Mouse (Mus musculus): ENCODE data around the gene Tnfsf9. TPM values are rescaled to one million over a fixed set of nuclear protein-coding genes. Genes with fewer than 3 reads are reported as not detected.

Gene Tnfsf9
- polyA plus RNA-seq, 1 experiment from 2014 or later = 11.7 TPM

DNA sequence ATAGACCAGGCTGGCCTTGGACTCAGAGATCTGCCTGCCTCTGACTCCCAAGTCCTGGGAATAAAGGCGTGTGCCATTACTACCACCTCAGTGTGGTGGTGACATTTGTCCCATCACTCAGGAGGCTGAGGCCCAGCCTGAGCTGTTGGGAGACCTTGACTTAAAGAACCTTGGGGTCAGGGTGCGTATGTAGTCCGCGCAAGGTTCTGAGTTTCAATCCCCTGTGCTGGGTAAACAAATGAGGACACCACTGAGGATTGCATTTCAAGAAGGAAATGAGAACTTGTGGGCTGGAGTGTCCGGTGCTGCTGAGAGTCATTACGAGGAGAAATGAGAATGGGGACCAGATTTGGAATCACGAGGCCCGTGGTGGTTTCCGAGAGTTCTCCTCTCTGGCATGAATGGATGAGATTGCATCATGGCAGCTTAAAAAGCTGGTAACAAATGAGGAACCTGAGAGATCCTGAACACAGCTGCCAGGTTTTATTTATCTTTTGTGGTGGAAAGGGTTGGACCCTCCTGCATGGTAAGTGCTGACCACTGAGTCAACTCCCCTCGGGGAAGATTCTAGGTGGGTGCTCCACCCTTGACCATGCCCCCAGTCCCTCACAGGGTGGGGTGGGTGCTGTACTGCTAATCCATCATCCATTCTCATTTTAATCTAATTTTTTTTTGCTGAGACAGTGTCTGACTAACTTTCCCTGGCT, 7.8 kb downstream of the Tnfsf9 start:
- Histone ChIP-seq H3K4me2 (replicated peaks; ENCODE audit: low read depth, low read length) (no peak overlapping the region), H3K9me3 (ENCODE audit: control insufficient read depth, low read depth, low read length) (no peaks in the 10 kb centered on the region), H3K4me3 (ENCODE audit: low read depth, low read length) (no peak overlapping the region), H3K9ac (replicated peaks; ENCODE audit: low read depth, low read length) (no peak overlapping the region), H3K27me3 (ENCODE audit: control insufficient read depth, insufficient read depth, low read length) (no peaks in the 10 kb centered on the region), H3K36me3 (ENCODE audit: control insufficient read depth, insufficient read depth, low read length) (no peaks in the 10 kb centered on the region), H3K4me1 (ENCODE audit: control insufficient read depth, insufficient read depth, low read length) (no peaks in the 10 kb centered on the region), H3K27ac (ENCODE audit: low read length) (no peak overlapping the region)
- WGBS = 78% methylated on average over 10 of the region's 10 CpGs
- ATAC-seq (ENCODE audit: insufficient number of reproducible peaks, insufficient read depth, low FRiP score, low read depth) = no peak

DNA sequence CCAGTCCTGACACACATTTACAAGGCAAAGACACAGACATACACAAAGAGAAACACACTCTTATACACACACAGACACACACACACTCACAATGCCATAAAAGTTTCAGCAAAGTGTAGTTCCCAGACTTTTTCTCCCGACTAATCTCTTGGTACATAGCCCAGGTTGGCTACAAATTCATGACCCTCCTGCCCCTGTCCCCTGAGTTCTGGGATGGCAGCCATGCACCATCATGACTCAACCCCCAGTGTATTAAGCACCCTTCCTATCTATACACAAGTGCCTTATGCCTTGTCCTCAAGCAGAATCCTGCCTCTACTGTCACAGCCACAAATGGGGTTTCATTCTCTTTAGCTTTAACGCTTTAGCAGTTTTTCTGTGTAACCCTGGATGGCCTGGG, 11.7 kb downstream of the Tnfsf9 start:
- WGBS = 78% methylated on average over 2 of the region's 2 CpGs

DNA sequence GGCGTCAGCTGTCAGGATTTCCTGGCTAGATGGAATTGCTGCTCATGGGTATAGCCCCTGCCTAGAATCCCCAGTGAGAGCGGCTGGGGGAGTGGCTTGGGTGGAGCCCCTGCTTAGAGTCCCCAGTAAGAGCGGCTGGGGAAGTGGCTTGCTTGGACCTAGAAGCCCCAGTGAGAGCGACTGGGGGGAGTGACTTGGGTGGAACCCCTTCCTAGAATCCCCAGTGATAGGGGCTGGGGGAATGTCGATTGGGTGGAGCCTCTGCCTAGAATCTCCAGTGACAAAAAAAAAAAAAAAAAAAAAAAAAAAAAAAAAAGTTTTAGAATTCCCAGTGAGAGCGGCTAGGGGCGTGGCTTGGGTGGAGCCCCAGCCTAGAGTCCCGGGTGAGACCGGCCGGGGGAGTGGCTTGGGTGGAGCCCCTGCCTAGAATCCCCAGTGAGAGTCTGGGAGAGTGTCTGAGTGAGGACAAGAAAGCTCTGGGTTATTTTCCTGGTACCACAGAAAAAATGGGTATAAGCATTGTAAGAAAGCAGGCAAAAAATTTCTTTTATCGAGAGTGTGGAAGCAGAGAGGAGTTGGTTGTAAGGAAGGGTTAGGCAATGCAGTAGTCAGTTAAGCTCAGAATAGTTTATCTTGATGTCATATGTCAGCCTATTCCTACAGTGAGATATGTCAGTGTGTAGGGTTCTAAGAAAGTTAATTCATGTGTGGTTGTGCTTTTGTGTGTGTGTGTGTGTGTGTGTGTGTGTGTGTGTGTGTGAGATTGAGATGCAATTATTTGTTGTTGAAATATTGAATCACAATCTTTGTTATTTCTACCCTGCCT, 13.6 kb downstream of the Tnfsf9 start:
- Histone ChIP-seq H3K36me3 (ENCODE audit: control insufficient read depth, insufficient read depth, low read length) (no peaks in the 10 kb centered on the region), H3K9me3 (ENCODE audit: control insufficient read depth, low read depth, low read length) (no peaks in the 10 kb centered on the region), H3K4me1 (ENCODE audit: control insufficient read depth, insufficient read depth, low read length) (no peaks in the 10 kb centered on the region), H3K27me3 (ENCODE audit: control insufficient read depth, insufficient read depth, low read length) (no peaks in the 10 kb centered on the region), H3K27ac (ENCODE audit: low read length) (no peak overlapping the region), H3K4me2 (replicated peaks; ENCODE audit: low read depth, low read length) (no peak overlapping the region; the same call in 1 of the 2 replicates), H3K9ac (replicated peaks; ENCODE audit: low read depth, low read length) (no peak overlapping the region), H3K4me3 (ENCODE audit: low read depth, low read length) (no peak overlapping the region)
- 1% methylated on average over 11 of the region's 11 CpGs for WGBS
- peak; percentile 88 for ATAC-seq (ENCODE audit: insufficient number of reproducible peaks, insufficient read depth, low FRiP score, low read depth)

More for the DNA sequence above, 11.7 kb downstream of the Tnfsf9 start:
- H3K4me2 ChIP-seq (replicated peaks; ENCODE audit: low read depth, low read length) = no peak overlapping the region
- H3K9ac ChIP-seq (replicated peaks; ENCODE audit: low read depth, low read length) = no peak overlapping the region
- H3K36me3 ChIP-seq (ENCODE audit: control insufficient read depth, insufficient read depth, low read length) = no peaks in the 10 kb centered on the region
- H3K4me3 ChIP-seq (ENCODE audit: low read depth, low read length) = no peak overlapping the region
- no peaks in the 10 kb centered on the region for H3K9me3 ChIP-seq (ENCODE audit: control insufficient read depth, low read depth, low read length)
- ATAC-seq (ENCODE audit: insufficient number of reproducible peaks, insufficient read depth, low FRiP score, low read depth) = no peak
- H3K4me1 ChIP-seq (ENCODE audit: control insufficient read depth, insufficient read depth, low read length) = no peaks in the 10 kb centered on the region
- no peak overlapping the region for H3K27ac ChIP-seq (ENCODE audit: low read length)
- no peaks in the 10 kb centered on the region for H3K27me3 ChIP-seq (ENCODE audit: control insufficient read depth, insufficient read depth, low read length)

DNA sequence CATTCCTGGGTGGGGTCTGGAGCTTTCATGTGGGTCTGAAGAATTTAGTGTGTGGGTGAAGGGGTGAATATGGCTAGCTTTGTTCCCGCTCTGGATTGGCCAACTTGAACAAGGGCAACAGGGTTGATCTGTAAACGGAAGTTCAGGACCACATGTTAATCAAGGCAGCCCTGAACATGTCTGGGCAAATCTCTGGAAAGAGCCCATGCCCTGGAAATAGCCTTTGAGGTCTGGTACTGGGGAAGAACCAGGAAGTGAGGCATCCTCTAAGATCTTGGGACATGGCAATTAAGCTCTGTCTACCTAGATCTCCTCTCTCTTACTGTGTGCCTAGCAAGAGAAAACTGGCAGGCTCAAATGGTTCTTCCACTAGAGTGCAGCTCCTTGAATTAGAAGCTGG, 16.7 kb downstream of the Tnfsf9 start:
- Histone ChIP-seq H3K4me1 (ENCODE audit: control insufficient read depth, insufficient read depth, low read length) (no peaks in the 10 kb centered on the region), H3K4me2 (replicated peaks; ENCODE audit: low read depth, low read length) (no peak overlapping the region), H3K27ac (ENCODE audit: low read length) (no peak overlapping the region), H3K36me3 (ENCODE audit: control insufficient read depth, insufficient read depth, low read length) (no peaks in the 10 kb centered on the region), H3K4me3 (ENCODE audit: low read depth, low read length) (no peak overlapping the region), H3K9me3 (ENCODE audit: control insufficient read depth, low read depth, low read length) (no peaks in the 10 kb centered on the region), H3K9ac (replicated peaks; ENCODE audit: low read depth, low read length) (no peak overlapping the region), H3K27me3 (ENCODE audit: control insufficient read depth, insufficient read depth, low read length) (no peaks in the 10 kb centered on the region)
- 72% methylated on average over 2 of the region's 2 CpGs for WGBS
- ATAC-seq (ENCODE audit: insufficient number of reproducible peaks, insufficient read depth, low FRiP score, low read depth) = no peak

DNA sequence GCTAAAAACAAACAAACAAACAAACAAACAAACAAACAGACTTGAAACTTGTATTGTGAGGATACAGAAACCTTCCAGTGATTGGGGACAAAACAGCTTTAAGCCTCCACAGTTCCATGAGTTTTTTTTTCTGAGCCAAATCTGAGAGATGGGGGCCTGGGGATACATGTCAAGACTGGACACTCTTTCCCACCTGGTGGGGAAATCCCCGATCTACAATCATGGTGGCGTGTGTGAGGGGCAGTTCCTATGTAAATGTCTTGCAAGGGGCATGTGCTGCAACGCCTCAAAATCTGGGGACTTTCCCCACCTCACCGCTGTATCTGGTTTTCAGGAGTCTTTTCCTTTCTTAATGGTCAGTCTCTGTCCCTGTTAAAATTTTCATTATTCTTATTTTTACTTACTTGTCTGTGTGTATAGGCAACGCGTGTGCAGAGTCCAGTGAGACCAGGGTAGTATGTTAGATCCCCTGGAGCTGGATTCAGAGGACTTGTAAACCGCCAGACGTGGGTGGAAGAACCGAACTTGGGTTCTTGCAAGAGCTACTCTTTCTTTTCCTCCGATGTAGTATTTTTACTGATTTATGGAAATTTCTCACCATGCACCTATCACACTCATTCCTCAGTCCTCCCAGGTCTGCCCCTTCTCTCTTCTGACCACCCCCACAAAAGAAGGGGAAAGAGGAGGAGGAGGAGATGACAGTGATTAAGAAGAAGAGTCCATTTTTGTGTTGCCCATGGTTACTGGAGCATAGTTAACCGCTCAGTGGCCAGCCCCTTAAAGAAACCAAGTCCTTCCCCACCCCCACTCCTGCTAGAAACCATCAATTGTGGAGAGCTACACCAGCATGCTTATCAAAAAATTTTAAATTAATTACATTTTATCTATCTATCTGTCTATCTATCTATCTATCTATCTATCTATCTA, 18.3 kb downstream of the Tnfsf9 start:
- ATAC-seq (ENCODE audit: insufficient number of reproducible peaks, insufficient read depth, low FRiP score, low read depth) = no peak
- 88% methylated on average over 11 of the region's 11 CpGs for WGBS

DNA sequence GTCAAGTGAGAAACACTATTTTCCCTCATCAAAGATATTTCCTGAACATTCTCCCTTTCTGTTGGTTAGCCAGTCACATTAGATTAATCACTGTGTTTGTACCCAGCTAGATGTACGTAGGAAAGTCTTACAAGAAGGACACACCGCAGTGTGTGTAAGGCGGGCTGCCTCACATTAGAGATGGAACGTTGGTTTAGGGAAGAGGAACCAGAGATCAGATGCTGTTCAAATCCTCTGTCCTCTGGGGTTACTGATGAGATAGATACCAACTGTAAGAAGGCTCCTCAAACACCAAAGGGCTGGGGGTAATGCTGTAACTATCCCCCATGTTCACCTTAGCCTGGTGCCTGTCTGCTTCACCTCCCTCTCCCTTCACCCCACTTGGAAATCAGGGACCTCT, 19.7 kb downstream of the Tnfsf9 start:
- no peak overlapping the region for H3K9ac ChIP-seq (replicated peaks; ENCODE audit: low read depth, low read length)
- no peak overlapping the region for H3K4me2 ChIP-seq (replicated peaks; ENCODE audit: low read depth, low read length)
- no peak overlapping the region for H3K4me3 ChIP-seq (ENCODE audit: low read depth, low read length)
- no peak for ATAC-seq (ENCODE audit: insufficient number of reproducible peaks, insufficient read depth, low FRiP score, low read depth)
- no peaks in the 10 kb centered on the region for H3K4me1 ChIP-seq (ENCODE audit: control insufficient read depth, insufficient read depth, low read length)
- H3K27ac ChIP-seq (ENCODE audit: low read length) = no peak overlapping the region
- H3K27me3 ChIP-seq (ENCODE audit: control insufficient read depth, insufficient read depth, low read length) = no peaks in the 10 kb centered on the region
- H3K9me3 ChIP-seq (ENCODE audit: control insufficient read depth, low read depth, low read length) = no peaks in the 10 kb centered on the region
- no peaks in the 10 kb centered on the region for H3K36me3 ChIP-seq (ENCODE audit: control insufficient read depth, insufficient read depth, low read length)
- 81% methylated on average over 4 of the region's 4 CpGs for WGBS

More for the DNA sequence above, 18.3 kb downstream of the Tnfsf9 start:
- H3K36me3 ChIP-seq (ENCODE audit: control insufficient read depth, insufficient read depth, low read length) = no peaks in the 10 kb centered on the region
- no peak overlapping the region for H3K4me2 ChIP-seq (replicated peaks; ENCODE audit: low read depth, low read length)
- H3K27ac ChIP-seq (ENCODE audit: low read length) = no peak overlapping the region
- no peaks in the 10 kb centered on the region for H3K9me3 ChIP-seq (ENCODE audit: control insufficient read depth, low read depth, low read length)
- H3K4me3 ChIP-seq (ENCODE audit: low read depth, low read length) = no peak overlapping the region
- no peaks in the 10 kb centered on the region for H3K4me1 ChIP-seq (ENCODE audit: control insufficient read depth, insufficient read depth, low read length)
- no peaks in the 10 kb centered on the region for H3K27me3 ChIP-seq (ENCODE audit: control insufficient read depth, insufficient read depth, low read length)
- no peak overlapping the region for H3K9ac ChIP-seq (replicated peaks; ENCODE audit: low read depth, low read length)

DNA sequence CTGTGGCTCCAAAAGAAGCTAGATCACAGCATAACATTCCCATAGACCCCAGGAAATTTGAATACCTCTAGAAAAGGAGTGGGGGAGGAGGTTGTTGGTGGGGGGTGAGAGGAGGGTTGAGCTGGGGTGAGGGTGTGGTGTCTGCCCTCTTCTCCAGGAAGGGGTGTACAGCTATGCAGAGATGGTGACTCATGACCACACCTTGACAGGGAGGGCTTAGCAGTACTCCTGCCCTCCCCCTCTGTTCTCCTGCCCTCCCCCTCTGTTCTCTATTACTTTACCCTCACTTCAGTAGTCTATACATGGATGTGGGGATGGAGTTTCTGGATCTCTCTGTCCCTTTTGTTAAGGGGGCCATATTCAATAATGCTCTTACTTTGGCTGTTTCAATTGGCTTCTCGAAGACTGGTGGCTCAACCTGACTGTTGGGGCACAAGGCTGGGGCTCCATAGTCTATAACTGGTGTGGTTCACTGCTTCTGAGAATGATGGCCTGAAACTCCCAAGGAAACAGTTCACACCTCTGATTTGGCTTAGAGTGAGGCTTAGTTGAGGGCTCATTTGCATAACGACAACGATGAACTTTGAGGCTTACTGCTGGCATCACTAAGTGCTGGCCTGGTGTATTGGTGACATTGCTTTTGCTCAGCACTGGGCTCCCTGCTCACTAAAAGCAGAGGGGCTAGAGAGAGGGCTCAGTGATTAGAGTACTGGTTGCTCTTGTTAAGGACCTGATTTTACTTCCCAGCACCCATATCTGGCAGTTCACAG, 20.9 kb downstream of the Tnfsf9 start:
- no peaks in the 10 kb centered on the region for H3K9me3 ChIP-seq (ENCODE audit: control insufficient read depth, low read depth, low read length)
- H3K36me3 ChIP-seq (ENCODE audit: control insufficient read depth, insufficient read depth, low read length) = no peaks in the 10 kb centered on the region
- H3K4me2 ChIP-seq (replicated peaks; ENCODE audit: low read depth, low read length) = no peak overlapping the region
- 67% methylated on average over 3 of the region's 3 CpGs for WGBS
- 0 out of 2 replicates have a peak, but pooled peaks have one; percentile 58 for ATAC-seq (ENCODE audit: insufficient number of reproducible peaks, insufficient read depth, low FRiP score, low read depth)
- no peak overlapping the region for H3K4me3 ChIP-seq (ENCODE audit: low read depth, low read length)
- H3K27ac ChIP-seq (ENCODE audit: low read length) = no peak overlapping the region
- no peaks in the 10 kb centered on the region for H3K4me1 ChIP-seq (ENCODE audit: control insufficient read depth, insufficient read depth, low read length)
- H3K9ac ChIP-seq (replicated peaks; ENCODE audit: low read depth, low read length) = no peak overlapping the region
- H3K27me3 ChIP-seq (ENCODE audit: control insufficient read depth, insufficient read depth, low read length) = no peaks in the 10 kb centered on the region
